Comparison of ENCODE assay signal across 8 mouse cellular contexts in the genomic region with DNA sequence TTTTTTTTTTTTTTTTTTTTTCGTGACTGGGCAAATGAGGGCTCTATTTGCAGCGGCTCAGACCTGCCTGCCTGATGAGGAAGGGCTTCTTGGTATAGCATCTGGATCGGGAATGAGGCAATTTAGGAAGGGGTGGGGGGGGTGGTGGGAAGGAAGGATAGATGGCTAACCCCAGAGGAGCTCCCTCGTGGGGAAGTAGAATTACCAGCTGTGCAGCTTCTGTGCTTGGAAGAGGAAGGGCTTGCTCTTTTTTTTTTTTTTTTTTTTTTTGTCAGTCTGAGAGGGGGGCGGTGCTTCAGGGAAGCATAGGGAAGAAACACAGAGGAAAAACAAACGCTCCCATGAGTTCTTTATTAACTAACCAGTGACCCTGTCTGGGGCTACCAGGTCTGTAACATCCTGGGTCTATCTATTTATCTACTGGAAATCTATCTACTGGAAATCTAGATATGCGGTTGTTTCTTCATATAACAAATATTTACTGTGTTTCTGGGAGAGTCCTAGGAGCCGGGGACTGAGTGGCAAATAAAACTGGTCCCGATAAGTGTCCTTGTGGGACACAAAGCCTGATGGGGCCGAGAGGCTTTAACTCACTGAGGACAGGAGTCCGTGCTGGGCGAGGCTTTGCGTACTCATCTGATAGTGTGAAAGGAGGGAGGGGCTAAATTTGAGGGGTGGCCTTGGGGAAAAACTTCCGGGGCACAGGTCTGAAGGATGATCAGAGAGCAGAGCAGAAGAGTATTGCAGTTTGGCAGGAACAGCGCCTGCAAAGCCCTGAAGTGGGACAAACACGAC. TPM values are rescaled to one million over a fixed set of nuclear protein-coding genes. Genes with fewer than 3 reads are reported as not detected.
A peak's percentile ranks its signal among the peaks of the same experiment; 100 is the strongest.
DNase-seq lines count a peak whose midpoint lies in the region; ATAC-seq and TF ChIP-seq lines count a peak whose summit lies in the region.
"Had no signal": no experiment of that assay in that cellular context is flagged by ENCODE, and none has a peak within 500 bp of the region (broad histone marks: within the 10 kb centered on the region; RNA-seq: fewer than 3 reads in every experiment).

No protein-coding gene starts in this region.

- H3K4me1 ChIP-seq in CH12.LX (ENCODE audit: control insufficient read depth in 1 of 2, insufficient read depth in 2 of 2) = peaks cover 0 to 2% of the 10 kb centered on the region in 2 experiments; a peak in 1 of 4 replicates
- H3K4me1 ChIP-seq in hindbrain, embryonic 15.5 days (replicated peaks) = peaks cover 18% of the 10 kb centered on the region

- TF ChIP-seq CTCF in CH12.LX (conservative IDR thresholded peaks at IDR 0.05 in 1 of 2, IDR thresholded peaks at IDR 0.05 in 1 of 2; ENCODE audit: low read depth in 2 of 2, low read length in 2 of 2) = no peak

- peak; percentile 27 for DNase-seq in 416B (ENCODE audit: low read depth)
- DNase-seq in CH12.LX (ENCODE audit: extremely low read depth) = no peak
- DNase-seq in lung, postnatal 25 days (ENCODE audit: low spot score) = peak; percentile 58
- no peak for DNase-seq in spleen, postnatal 10 days (ENCODE audit: low spot score in 2 of 2)
- no peak for DNase-seq in right cerebral cortex, adult 18-20 months
- DNase-seq in T-cell, adult 2 months (ENCODE audit: low spot score) = no peak
- DNase-seq: thymus, postnatal 36 days had no signal

- no peak for TF ChIP-seq POLR2A in CH12.LX (IDR thresholded peaks at IDR 0.05; ENCODE audit: low read depth, low read length)

- no peak overlapping the region for H3K27ac ChIP-seq in CH12.LX (ENCODE audit: insufficient read depth, low read depth)
- H3K27ac ChIP-seq in hindbrain, embryonic 15.5 days (replicated peaks) = no peak overlapping the region

- 41% methylated on average over 16 of the region's 16 CpGs for WGBS in hindbrain, embryonic 15.5 days

- TF ChIP-seq EP300 in CH12.LX (IDR thresholded peaks at IDR 0.05; ENCODE audit: low read length) = no peak

- no peak overlapping the region for H3K4me3 ChIP-seq in CH12.LX (replicated peaks in 1 of 3; ENCODE audit: low read depth in 2 of 3, low read length in 2 of 3, poor library complexity in 1 of 3)
- no peak overlapping the region for H3K4me3 ChIP-seq in hindbrain, embryonic 15.5 days

- no peaks in the 10 kb centered on the region for H3K79me2 ChIP-seq in CH12.LX (replicated peaks; ENCODE audit: control insufficient read depth, extremely low read depth, insufficient read depth, poor library complexity, severe bottlenecking)

- no peaks in the 10 kb centered on the region for H3K27me3 ChIP-seq in CH12.LX (replicated peaks)
- H3K27me3 ChIP-seq in hindbrain, embryonic 15.5 days = 0 out of 2 replicates have a peak, but pooled peaks cover 3% of the 10 kb centered on the region

- H3K36me3 ChIP-seq in CH12.LX (replicated peaks in 1 of 2; ENCODE audit: control insufficient read depth in 1 of 2, insufficient read depth in 1 of 2, low read length in 1 of 2) = no peaks in the 10 kb centered on the region
- no peaks in the 10 kb centered on the region for H3K36me3 ChIP-seq in hindbrain, embryonic 15.5 days

- H3K4me2 ChIP-seq in CH12.LX (ENCODE audit: insufficient read depth, low read depth, poor library complexity, severe bottlenecking) = no peak overlapping the region
- H3K4me2 ChIP-seq in hindbrain, embryonic 15.5 days = peak overlapping the region; percentile 4; the same call in 1 of the 2 replicates

- in situ Hi-C loops in CH12.LX (cut with MboI; ENCODE audit: low pct_ligation_motif_present, low pct_unique_long_range_greater_than_20kb, low sequenced_read_pairs) = loop anchor here (25.0 kb wide), 2 partner anchors 225 to 700 kb away; no protein-coding TSS in a partner anchor

- dilution Hi-C loops in CH12.LX (cut with MboI; ENCODE audit: extremely low pct_ligation_motif_present, extremely low pct_unique_long_range_greater_than_20kb, low sequenced_read_pairs) = no loop called here

- no peak for TF ChIP-seq RAD21 in CH12.LX (IDR thresholded peaks at IDR 0.05; ENCODE audit: low read depth, low read length)

- H3K9ac ChIP-seq in CH12.LX (ENCODE audit: insufficient read depth, low read depth) = no peak overlapping the region
- H3K9ac ChIP-seq in hindbrain, embryonic 15.5 days = no peak overlapping the region

- peak; percentile 28; the same call in 1 of the 2 replicates for ATAC-seq in hindbrain, embryonic 15.5 days (ENCODE audit: low FRiP score, low read depth)

- H3K9me3 ChIP-seq in CH12.LX (replicated peaks; ENCODE audit: low read length) = no peaks in the 10 kb centered on the region
- no peaks in the 10 kb centered on the region for H3K9me3 ChIP-seq in hindbrain, embryonic 15.5 days

TF ChIP-seq in CH12.LX, 34 proteins besides CTCF, POLR2A, EP300 and RAD21:
- peak; percentile 78 for TF ChIP-seq ZNF384 (IDR thresholded peaks at IDR 0.05; ENCODE audit: low read depth, low read length)
- no peak for TF ChIP-seq USF2 (conservative IDR thresholded peaks at IDR 0.05; ENCODE audit: low read depth, low read length)
- no peak for TF ChIP-seq NRF1 (IDR thresholded peaks at IDR 0.05; ENCODE audit: low read depth, low read length)
- no peak for TF ChIP-seq SMC3 (IDR thresholded peaks at IDR 0.05; ENCODE audit: low read depth, low read length)
- no peak for TF ChIP-seq HCFC1 (IDR thresholded peaks at IDR 0.05; ENCODE audit: low read depth, low read length)
- no peak for TF ChIP-seq TCF12 (IDR thresholded peaks at IDR 0.05; ENCODE audit: low read depth, low read length)
TF ChIP-seq in CH12.LX: peak in this region for 1.

RNA-seq across cellular contexts. Expression of a gene that starts 2.0 kb away (rescaled TPM):
- total RNA-seq in CH12.LX (2012; rRNA removed) = not detected in 2 replicates
- not detected in 2 replicates for total RNA-seq in CH12.LX (2014; rRNA removed)
- not detected in 2 replicates for polyA plus RNA-seq in CH12.LX (2012; ENCODE audit: insufficient read length, low read depth)
- not detected in 2 replicates for polyA plus RNA-seq in hindbrain, embryonic 15.5 days (2015; fragmentation: Nextera tagmentation; extraction: Ambion mirVana)

RNA-seq across cellular contexts. Expression of a gene that starts 45.4 kb away (rescaled TPM):
- 25.9 and 28.1 TPM in 2 replicates for total RNA-seq in CH12.LX (2012; rRNA removed)
- total RNA-seq in CH12.LX (2014; rRNA removed) = 10.9 and 12.5 TPM in 2 replicates
- polyA plus RNA-seq in CH12.LX (2012; ENCODE audit: insufficient read length, low read depth) = 14.2 and 15.0 TPM in 2 replicates
- polyA plus RNA-seq in hindbrain, embryonic 15.5 days (2015; fragmentation: Nextera tagmentation; extraction: Ambion mirVana) = 93.3 and 93.9 TPM in 2 replicates

Comparison
In these comparisons a context has a peak if more than half of its experiments do, and no peak if none do; other contexts are left out.
1. DNase-seq: peak in 416B (single experiment) and lung, postnatal 25 days (single experiment); none in CH12.LX (single experiment), spleen, postnatal 10 days (0 of 2), right cerebral cortex, adult 18-20 months (single experiment) and T-cell, adult 2 months (single experiment).